Mouse (Mus musculus) right cerebral cortex, postnatal 10 days (tissue): ENCODE measurements around the gene Ccr7.
A peak's percentile ranks its signal among the peaks of the same experiment; 100 is the strongest.

ENCODE experiments used
- DNase-seq, 2 experiments: peaks; one replicate each; pipeline ENCODE4 v3.0.0; 2021; ENCODE audit warnings: low spot score in 2 of 2

Ccr7 gene

DNA sequence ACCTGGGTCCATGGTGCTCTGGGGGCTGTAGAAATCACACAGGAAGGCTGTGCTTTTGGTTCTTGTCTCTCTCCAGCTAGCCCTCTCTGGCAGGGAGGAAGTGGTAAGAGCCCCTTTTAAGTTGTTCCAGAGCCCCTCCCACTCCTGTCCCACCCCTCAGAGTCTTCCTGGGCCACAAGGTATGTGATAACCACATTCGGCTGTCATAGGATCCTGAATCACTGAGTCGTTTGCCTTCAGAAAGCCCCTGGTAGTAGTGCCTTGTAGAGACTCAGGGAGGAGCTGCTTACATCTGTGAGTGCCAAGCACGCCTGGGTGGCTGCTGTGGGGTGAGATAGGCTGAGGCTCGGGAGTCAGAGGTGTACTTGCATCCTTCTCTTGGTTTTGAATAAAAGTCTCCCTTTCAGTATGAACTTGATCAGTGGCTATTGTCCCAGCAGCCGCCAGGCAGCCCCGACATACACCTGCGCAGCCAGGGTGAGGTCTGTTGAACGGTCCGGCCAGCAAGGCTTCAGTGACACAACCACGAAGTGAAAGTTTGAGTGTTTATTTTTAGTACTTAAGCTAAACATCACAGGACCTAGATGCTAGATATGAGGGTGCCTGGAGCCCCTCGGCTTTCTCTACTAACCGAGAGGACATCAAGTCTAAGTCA lies at the start of gene Ccr7:
Ccr7 (minus strand) TSS at position 91 of the 655 bp plus-strand sequence.
- DNase-seq: no peak

DNA sequence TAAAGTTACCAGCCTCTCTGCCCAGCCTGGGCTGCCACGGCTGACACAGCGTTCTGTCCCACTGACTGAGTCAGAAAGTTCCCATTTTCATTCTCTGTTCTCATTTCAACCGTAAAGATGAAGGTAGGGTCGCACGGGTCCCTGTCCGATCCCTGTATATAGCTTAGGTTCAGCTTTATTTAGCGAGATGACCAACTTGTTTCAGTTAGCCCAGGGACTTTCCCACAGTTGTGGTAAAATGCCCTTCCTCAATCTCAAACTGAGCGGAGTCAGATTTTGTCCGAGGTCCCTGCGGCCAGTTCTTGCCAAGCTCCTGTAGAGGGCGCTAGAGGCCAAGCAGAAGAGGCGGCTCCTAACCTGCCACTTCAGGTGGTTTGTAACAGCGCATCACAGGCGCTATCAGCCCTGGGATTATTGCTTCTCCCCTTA lies 34.3 kb upstream of the Ccr7 start:
- DNase-seq: peak in 1 of 2 experiments; percentile 69

DNA sequence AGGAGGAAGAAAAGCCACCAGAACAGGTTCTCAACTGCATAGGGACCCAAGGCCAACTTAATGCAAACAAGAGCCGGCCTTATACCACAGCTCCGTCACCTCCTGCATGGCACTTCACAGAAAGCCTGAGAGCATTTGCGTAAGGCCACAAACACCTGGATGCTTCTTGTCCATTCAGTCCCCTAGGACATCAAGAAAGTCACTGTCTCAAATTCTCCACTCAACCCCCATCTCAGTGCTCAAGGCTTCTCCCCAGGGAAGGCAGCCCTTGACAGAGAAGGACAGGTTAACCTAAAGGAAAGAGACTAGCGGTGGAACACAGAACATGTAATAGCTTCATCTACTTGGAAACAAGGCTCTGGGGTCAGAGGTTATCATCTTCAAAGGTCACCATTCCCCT lies 32.5 kb upstream of the Ccr7 start:
- DNase-seq: no peak

DNA sequence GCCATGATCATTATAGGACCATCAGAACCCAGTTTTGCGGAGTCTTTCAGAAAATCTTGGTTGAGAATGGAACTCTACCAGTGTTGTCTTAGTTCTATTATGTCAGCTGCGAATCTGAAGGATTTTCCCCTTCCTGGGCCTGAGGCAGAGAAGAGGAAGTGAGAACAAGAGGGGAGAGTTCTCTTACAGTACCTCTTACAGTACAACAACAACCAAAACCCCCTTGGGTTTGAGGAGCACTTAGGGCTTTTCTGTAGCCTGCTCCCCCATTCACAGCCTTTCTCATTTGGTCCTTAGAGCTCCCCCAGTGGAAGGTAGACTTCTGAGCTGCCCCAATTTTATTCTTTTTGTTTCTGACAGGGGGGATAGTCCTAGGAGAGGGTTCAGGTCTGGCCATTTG lies 32.0 kb upstream of the Ccr7 start:
- DNase-seq: no peak

DNA sequence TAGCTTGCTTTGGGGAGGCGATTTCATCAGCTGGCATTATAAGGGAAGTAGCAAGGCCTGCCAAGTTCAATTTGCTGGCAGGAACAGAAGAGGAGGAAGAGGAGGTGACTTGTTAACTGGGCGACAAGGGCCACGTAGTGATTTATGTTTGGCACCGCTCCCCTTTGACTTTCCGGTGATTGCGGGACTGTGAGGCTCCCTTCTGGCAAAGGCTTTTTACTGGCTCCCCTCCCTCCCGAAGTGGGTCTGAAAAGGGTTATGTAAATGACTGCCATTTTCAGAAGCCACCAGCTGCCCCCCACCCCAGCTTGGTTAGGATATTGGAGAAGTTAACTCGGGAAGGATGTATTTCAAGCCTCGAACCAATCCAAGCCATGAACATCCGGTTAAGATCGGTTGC lies 27.7 kb upstream of the Ccr7 start:
- DNase-seq: peak; percentile 58 to 61

DNA sequence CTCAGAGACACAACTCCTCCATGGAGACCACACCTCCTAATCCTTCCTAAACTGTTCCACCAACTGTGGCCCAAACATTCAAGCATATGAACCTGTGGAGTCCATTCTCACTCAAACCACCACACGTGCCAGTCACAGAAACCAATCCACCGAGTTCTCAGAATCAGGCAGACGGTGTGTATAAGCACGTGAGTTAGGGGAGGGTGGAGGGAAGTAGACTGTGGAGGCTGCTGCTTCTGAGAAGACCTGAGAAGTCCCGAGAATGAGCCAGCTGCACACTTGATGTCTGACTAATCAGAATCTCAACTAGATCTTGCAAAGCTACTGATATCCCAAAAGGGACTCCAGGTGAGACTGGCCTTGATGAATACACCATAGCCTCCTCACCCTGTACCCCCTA lies 25.2 kb upstream of the Ccr7 start:
- DNase-seq: no peak

DNA sequence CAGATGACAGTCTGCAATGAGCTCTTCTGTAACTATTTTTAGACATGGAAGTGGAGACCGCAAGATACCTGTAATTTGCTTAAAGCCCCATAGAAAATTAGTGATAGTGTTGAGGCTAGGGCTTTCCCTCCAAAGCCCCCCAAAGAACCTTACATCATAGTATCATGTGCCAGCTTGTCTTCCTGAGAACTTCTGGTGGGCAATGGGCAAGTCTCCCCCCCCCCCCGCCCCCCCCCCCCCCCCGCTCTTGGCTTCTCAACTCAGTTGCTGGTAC lies 23.0 kb upstream of the Ccr7 start:
- no peak for DNase-seq

DNA sequence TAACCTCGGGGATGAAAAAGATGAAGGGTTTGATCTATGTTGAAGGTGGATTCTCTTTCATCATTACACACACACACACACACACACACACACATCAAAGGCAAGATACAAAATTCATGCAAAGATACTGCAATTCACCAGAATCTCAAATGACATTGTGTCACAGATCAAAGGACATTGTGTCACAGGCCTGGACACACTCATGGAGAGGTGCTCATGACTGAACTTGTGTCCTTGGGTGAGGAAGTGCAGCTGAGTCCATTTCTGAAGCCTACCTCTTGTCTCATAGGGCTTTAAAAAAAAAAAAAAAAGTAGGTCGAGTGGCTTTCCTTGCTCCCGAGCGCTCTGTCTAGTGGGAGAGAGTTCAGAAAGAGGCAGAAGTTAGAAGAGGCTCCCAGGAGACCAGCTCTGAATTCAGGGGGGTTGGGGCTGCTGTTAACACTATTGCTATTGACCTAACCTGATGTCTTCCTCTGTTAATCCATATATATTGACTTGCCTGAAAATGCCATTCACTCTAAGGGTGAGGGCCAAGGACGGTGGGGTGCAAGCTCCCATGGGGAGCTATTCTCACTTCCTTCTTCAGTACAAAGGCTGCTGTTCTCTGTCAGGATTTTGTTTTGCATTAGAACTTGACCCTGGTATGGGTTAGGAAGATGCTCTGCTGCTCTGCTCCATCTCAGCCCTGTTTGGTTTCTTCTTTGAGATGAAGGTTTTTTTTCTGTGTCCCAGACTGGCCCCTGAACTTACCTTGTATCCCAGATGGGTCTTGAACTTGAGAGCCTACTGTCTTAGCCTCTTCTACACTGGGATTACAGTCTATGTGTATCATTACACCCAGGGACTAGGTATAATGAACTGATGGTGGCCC lies 22.4 kb upstream of the Ccr7 start:
- no peak for DNase-seq

DNA sequence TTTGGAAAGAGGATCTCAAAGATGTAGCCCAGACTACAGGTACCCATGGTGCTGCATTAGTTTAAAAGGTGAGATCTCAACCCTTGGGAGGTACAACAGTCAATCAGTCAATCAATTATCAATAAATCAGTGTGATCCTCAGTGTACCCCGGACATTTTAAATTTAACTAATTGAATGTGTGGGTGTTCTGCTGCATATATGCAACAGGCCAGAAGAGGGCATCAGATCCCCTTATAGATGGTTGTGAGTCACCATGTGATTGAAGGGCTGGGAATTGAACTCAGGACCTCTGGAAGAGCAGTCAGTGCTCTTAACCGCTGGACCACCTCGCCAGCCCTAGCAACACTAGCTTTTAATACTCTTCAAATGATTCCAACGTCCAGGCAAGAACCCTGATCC lies 17.1 kb upstream of the Ccr7 start:
- no peak for DNase-seq

DNA sequence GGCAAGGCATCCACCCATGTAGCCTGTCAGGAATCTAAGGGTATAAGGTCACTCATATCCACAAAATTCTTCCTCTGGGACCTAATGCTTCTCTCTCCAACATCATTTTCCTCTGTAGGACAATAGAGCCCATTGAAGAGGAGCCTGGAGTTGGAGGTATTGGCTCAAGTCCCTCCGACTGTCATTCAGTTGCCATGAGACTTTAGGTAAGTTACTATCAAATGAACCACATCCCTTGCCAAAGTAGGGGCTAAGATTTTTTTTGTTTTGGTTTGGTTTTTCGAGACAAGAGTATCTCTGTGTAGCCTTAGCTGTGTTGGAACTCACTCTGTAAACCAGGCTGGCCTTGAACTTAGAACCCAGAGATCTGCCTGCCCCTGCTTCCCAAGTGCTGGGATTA lies 16.6 kb upstream of the Ccr7 start:
- DNase-seq: no peak

DNA sequence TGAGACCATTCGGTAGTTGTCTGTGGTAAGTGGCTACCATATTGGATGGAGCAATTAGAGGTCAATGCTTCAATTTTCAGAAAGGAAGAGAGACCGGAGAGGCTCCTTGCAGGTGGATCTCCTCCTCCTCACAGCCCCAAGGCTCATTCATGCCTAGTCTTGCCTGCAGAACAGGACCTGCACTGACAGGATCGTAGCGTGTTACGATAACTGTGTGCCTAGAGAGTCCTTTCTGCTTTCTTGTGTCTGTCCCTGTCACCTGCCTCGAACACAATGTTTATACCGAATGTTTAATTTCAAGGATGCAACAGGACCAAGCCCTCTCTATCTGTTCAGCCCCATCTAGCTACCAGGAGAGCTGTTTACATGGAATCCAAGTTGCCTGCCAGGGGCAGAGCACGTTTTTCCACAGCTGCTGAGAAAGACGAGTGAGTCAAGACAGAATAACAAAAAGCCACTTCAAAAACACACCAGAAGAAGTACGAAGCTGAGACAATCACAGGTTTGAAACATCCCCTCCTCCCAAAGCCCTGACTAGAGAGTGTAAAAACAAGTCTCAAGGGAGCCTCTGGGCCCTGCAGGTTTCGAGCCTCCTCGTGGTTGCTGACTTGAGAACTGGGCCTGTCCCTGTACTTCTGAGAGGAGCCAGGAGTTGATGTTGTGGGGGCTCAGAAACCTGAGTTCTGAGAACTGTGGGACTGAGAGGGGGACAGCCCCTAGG lies 15.8 kb upstream of the Ccr7 start:
- no peak for DNase-seq

DNA sequence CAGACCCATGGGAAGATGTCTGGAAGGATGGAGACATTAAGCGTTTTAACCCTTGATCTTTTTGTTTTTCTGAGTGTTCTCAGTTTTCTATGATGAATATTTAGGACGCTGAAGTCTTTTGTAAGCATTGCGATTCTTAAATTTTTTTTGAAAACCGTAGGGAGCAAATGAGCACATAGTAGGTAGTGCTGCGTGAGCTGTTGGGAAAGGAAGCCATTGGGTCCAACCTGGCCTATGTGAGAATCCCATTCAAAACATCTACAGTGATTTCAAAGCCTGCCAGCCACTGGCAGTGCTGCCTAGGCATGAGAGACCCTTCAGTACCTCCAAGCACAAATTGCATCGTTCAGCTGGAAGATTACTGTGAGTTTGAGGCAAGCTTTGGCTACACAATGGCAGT lies 15.1 kb upstream of the Ccr7 start:
- DNase-seq: no peak

DNA sequence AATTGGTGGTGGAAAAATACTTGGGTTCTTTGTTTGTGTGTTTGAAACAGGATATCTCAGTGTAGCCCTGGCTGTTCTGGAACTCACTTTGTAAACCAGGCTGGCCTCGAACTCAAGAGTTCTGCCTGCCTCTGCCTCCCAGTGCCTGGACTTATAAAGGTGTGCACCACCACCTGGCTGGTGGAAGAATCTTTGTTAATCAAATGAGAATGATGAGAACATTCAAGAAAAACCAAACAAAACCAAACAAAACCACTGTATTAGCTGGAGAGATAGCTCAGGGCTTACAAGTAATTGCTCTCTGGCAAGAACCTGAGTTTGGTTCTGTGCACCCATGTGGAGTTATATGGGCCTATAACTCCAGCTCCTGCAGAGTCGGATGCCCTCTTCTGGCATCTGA lies 14.6 kb upstream of the Ccr7 start:
- DNase-seq: no peak

DNA sequence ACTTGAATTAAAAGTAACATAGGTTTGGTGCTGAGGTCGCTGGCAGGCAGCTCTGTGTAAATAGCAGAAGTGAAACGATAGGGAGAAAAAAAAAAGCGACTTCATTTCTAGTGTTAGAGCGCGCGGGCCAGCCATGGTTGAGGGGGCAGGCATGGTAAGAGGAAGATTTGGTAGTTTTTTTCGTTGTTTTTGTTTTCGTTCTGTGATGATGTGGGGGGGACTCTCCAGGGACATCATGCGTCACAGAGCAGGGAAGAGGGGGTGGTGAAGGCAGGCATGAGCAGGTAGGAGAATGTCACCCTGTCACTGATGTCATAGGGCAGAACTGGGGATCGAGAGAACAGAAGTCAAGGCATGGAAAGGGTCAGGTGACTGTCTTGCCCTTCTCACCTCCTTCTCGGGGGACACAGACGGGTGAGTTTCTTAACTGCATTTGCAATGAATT lies 13.2 kb upstream of the Ccr7 start:
- DNase-seq: no peak

DNA sequence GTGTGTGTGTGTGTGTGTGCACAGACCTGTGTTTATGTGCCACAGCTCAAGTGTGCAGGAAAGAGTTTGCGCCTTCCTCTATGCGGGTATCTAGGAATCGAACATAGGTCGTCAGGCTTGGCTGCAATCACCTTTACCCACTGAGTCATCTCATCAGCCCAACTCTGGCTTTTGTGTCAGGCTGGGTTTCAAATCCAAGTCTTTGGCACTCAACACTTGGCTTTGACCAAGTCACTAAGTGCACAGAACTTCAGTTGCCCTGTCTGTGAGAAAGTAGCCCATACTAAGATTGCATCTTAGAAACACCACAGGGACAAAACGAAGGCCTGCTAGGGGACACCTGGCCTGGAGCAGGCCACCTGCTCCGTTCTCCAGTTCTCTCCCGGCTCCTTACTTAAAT lies 12.7 kb upstream of the Ccr7 start:
- DNase-seq: no peak

DNA sequence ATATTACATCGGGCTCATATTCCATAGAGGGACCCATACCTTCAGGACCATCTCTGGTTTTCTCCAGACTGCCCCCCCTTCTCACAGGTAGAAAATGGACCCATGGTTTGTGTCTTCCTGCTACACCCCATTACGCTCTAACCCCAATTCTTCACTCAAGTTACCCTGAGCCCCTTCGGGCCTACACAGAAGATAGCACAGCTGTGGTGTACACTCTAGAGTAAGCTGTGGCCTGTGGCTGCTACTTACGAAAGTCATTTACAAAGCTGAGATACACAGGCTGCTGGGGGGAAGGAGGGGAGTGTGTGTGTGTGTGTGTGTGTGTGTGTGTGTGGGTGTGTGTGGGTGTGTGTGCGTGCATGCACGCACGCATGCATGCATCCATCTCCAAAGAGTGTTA lies 11.4 kb upstream of the Ccr7 start:
- DNase-seq: no peak

DNA sequence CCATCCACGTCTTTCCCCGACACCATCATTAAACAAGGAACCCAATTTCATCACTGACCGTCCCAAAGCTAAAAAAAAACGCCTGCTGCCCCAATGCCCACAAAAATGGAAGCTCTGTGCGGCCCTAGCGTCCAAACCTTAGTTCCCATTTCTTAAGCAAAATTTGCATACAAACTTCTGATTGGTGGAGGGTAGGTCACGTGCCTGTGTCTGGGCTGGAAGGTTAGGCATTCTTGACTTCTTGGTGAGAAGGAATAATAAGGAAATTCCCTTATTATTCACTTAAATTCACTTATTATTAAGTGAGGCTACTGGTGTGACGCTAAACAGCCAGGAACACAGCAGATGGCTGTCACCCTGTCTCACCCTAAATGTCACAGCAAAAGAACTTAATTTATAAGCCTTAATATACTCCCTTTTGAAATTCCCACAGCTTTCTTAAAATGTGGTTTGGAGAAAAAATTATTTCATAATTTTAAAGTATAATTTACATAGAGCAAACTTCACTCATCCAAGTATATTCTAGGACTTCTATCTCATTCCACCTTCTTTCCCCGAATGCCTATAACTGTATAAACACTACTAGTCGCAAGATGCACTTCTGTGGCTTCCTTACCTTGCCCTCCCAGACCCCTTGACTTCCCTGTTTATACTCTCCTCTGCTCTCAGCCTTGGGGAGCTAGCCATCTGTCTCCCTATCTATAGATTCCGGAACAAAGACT lies 10.3 kb upstream of the Ccr7 start:
- DNase-seq: no peak

DNA sequence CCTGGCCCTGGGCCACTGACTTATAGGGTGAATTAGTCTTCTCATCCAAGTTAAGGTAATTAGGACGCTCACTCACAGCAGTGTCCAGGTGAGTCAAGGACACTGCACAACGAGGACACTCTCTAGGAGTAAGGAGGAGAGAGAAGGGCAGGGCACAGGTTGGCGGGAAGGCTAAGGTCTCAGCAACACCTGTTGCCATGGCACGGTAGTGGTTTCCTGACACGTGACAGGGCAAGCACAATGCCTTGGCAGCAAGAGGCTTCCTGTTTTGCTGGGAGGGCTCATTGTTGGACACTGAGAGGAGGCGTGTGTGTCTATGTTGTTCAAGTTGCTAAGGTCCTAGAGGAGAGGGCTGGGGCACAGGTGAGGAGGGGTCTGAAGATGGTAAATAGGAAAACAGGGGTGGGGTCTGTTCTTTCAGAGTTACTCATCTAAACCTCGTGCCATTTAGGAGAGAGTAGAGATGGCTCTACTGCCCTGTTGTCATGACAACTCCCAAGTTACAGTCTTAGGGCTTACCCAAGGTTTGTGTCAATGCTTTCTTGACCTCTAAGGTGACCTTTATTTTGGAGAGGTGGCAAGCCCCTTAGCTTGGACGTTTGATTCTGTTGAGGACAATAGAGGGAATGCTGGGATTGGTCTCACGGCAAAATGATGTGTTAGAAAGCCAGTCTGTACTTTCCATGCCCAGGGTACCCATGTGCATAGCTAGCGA lies 8.3 kb upstream of the Ccr7 start:
- no peak for DNase-seq

DNA sequence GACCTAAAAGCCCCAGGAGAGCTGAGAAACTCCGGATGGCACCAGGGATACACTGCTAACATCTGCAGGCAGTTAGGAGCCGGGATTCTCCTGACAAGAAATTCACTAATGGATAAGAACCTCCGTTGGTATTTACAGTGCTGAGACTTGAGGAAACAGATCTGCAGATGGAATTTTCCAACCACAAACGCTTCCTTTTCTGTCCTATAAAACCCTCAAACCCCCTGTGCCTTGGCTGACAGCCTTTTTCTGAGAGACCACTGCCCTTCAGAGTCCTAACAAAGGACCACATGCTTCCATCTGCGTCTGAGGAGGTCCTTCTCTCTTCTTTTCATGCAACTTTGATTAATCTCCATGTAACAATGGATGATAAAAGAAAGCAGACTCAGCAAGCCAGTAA lies 6.8 kb upstream of the Ccr7 start:
- DNase-seq: no peak

DNA sequence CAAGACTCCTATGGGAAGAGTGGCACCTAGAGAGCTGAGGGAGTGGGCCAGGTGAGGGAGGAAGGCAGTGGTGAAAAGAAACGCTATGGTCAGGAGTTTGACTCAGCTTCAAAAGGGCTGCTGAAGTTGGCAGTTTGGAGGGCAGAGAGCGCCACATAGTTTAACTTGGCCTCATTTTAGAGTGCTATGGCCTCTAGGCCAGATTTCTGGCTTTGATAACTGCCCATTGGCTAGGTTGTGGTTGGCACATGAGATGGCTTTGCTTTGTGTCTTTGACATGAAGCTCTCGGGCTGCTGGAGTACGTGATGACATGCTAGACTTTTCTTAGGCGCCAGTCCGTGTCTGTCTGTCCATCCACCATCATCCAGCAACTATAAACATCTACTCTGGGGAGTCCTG lies 5.4 kb upstream of the Ccr7 start:
- DNase-seq: no peak

DNA sequence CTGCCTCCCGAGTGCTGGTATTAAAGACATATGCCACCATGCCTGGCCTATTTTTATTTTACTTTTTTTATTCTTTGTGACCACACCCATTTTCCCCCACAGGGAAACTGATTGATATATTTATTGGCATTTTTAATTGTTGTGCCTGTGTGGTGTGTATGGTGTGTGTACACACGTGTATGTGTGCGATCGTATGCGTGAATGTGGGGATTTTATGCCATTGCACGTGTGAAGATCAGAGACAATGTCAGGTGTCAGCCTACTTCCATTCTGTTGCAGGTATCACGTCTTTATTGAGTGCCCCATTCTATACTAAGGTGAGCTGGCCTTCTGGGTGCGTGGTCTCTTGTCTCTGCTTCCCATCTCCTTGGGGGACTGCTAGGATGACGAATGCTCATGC lies 940 bp upstream of the Ccr7 start:
- DNase-seq: no peak
